Mouse (Mus musculus) CH12.LX (cell line): ENCODE measurements around the gene Pla2g1b. TPM values are rescaled to one million over a fixed set of nuclear protein-coding genes. Genes with fewer than 3 reads are reported as not detected.

Experiments
- DNase-seq: peaks from one replicate; pipeline ENCODE4 v3.0.0-alpha.2; 2013; ENCODE audit errors: extremely low read depth
- H3K27ac ChIP-seq: 2 replicates; pipeline ENCODE4 v1.5.1; 2012; ENCODE audit warnings: low read depth, mild to moderate bottlenecking, control low read depth, moderate library complexity; ENCODE audit not compliant: insufficient read depth
- H3K27me3 ChIP-seq: replicated peaks from 2 replicates; pipeline ENCODE3; 2012; ENCODE audit warnings: inconsistent platforms
- H3K36me3 ChIP-seq, 2 experiments: replicated peaks in 1 of 2; 2 replicates each; pipeline versions ENCODE3 to v1.6.1; 2012; ENCODE audit warnings: inconsistent platforms in 1 of 2, low read length in 1 of 2, mild to moderate bottlenecking in 1 of 2, mixed read lengths in 1 of 2, moderate library complexity in 1 of 2; ENCODE audit not compliant: control insufficient read depth in 1 of 2, insufficient read depth in 1 of 2
- H3K4me1 ChIP-seq, 2 experiments: 2 replicates each; pipeline ENCODE4 v1.6.1; 2012; ENCODE audit warnings: inconsistent platforms in 1 of 2, moderate library complexity in 1 of 2; ENCODE audit not compliant: insufficient read depth in 2 of 2, control insufficient read depth in 1 of 2
- H3K4me2 ChIP-seq: 2 replicates; pipeline ENCODE4 v1.6.1; 2012; ENCODE audit warnings: low read depth, mild to moderate bottlenecking, control low read depth; ENCODE audit not compliant: poor library complexity, insufficient read depth, severe bottlenecking
- H3K4me3 ChIP-seq, 3 experiments: fragments of 150-350 bp in 1 of 3; sonication (generic) in 1 of 3; replicated peaks in 1 of 3; 2 replicates each; pipeline versions ENCODE3 to v1.5.1; 2011 to 2012; ENCODE audit warnings: low read depth in 2 of 3, low read length in 2 of 3, mild to moderate bottlenecking in 2 of 3, moderate library complexity in 2 of 3, control low read depth in 1 of 3, improper control_type of control experiment in 1 of 3, inconsistent platforms in 1 of 3, mixed read lengths in 1 of 3; ENCODE audit not compliant: poor library complexity in 1 of 3
- H3K79me2 ChIP-seq: replicated peaks from 2 replicates; pipeline ENCODE4 v1.6.1; 2012; ENCODE audit warnings: mild to moderate bottlenecking, moderate library complexity; ENCODE audit not compliant: control insufficient read depth, poor library complexity, insufficient read depth, severe bottlenecking; ENCODE audit errors: extremely low read depth
- H3K9ac ChIP-seq: 2 replicates; pipeline ENCODE4 v1.6.1; 2012; ENCODE audit warnings: low read depth, mild to moderate bottlenecking, control low read depth, moderate library complexity; ENCODE audit not compliant: insufficient read depth
- H3K9me3 ChIP-seq: replicated peaks from 2 replicates; pipeline ENCODE3; 2012; ENCODE audit warnings: low read length, inconsistent platforms, mixed read lengths
- CHD1 ChIP-seq: IDR thresholded peaks from 2 replicates; pipeline ENCODE4 v1.6.1; 2012; ENCODE audit warnings: low read depth, low read length, improper control_type of control experiment, inconsistent platforms
- CHD2 ChIP-seq: IDR thresholded peaks from 2 replicates; pipeline ENCODE4 v1.6.1; 2011; ENCODE audit warnings: low read length, improper control_type of control experiment
- CTCF ChIP-seq, 2 experiments: IDR thresholded peaks in 1 of 2; conservative IDR thresholded peaks in 1 of 2; 2 replicates each; pipeline ENCODE4 v1.5.1; 2011 to 2012; ENCODE audit warnings: low read depth in 2 of 2, low read length in 2 of 2, improper control_type of control experiment in 1 of 2, inconsistent platforms in 1 of 2, mild to moderate bottlenecking in 1 of 2, moderate library complexity in 1 of 2
- EP300 ChIP-seq: IDR thresholded peaks from 2 replicates; pipeline ENCODE4 v1.6.1; 2011; ENCODE audit warnings: low read length, improper control_type of control experiment
- ETS1 ChIP-seq: conservative IDR thresholded peaks from 2 replicates; pipeline ENCODE4 v1.6.1; 2012; ENCODE audit warnings: low read depth, mild to moderate bottlenecking, inconsistent platforms, low read length, improper control_type of control experiment, moderate library complexity
- IRF4 ChIP-seq: IDR thresholded peaks from 2 replicates; pipeline ENCODE4 v1.6.1; 2014; ENCODE audit warnings: low read depth, mild to moderate bottlenecking, inconsistent platforms, low read length, improper control_type of control experiment
- MXI1 ChIP-seq: IDR thresholded peaks from 2 replicates; pipeline ENCODE4 v1.6.1; 2011; ENCODE audit warnings: mild to moderate bottlenecking, low read depth, low read length, improper control_type of control experiment
- MYC ChIP-seq: IDR thresholded peaks from 2 replicates; pipeline ENCODE4 v1.6.1; 2011; ENCODE audit warnings: low read depth, mild to moderate bottlenecking, improper control_type of control experiment, low read length
- POLR2AphosphoS2 ChIP-seq: IDR thresholded peaks from 2 replicates; pipeline ENCODE4 v1.6.1; 2011; ENCODE audit warnings: low read depth, low read length, improper control_type of control experiment
- RAD21 ChIP-seq: IDR thresholded peaks from 2 replicates; pipeline ENCODE4 v1.6.1; 2011; ENCODE audit warnings: low read depth, mild to moderate bottlenecking, low read length, improper control_type of control experiment, moderate library complexity
- SIN3A ChIP-seq: IDR thresholded peaks from 2 replicates; pipeline ENCODE4 v1.6.1; 2012; ENCODE audit warnings: low read length, improper control_type of control experiment, inconsistent platforms
- SMC3 ChIP-seq: IDR thresholded peaks from 2 replicates; pipeline ENCODE4 v1.6.1; 2011; ENCODE audit warnings: low read depth, low read length, improper control_type of control experiment
- TBP ChIP-seq: conservative IDR thresholded peaks from 2 replicates; pipeline ENCODE4 v1.6.1; 2011; ENCODE audit warnings: low read depth, low read length, improper control_type of control experiment
- ZNF384 ChIP-seq: IDR thresholded peaks from 2 replicates; pipeline ENCODE4 v1.6.1; 2012; ENCODE audit warnings: low read depth, low read length, improper control_type of control experiment, inconsistent platforms
- dilution Hi-C: fragments of 300-500 bp; cut with MboI; formaldehyde crosslinking; loops from 2 replicates; pipeline ENCODE4 v1.14.3; 2020; ENCODE audit warnings: low sequenced_read_pairs; ENCODE audit not compliant: extremely low pct_unique_long_range_greater_than_20kb, extremely low pct_ligation_motif_present
- in situ Hi-C: fragments of 300-500 bp; cut with MboI; formaldehyde crosslinking; loops from 3 replicates; pipeline ENCODE4 v1.14.3; 2019; ENCODE audit warnings: low sequenced_read_pairs, low pct_ligation_motif_present, low pct_unique_long_range_greater_than_20kb, mixed read lengths
- polyA plus RNA-seq: library from polyadenylated mRNA; unstranded; fragments of >175 nt; gene quantifications from 2 replicates; pipeline ENCODE4 v1.2.1, GENCODE M21; 2012; ENCODE audit warnings: low read depth; ENCODE audit not compliant: insufficient read length
- total RNA-seq, 2 experiments: library from RNA; depleted of rRNA; stranded (reverse); fragments of 300-350 nt in 1 of 2; fragments of >200 nt in 1 of 2; gene quantifications; 2 replicates each; pipeline ENCODE4 v1.2.3; 2012 to 2014

Pla2g1b gene
- not detected in 2 replicates for total RNA-seq (2012; rRNA removed)
- not detected in 2 replicates for total RNA-seq (2014; rRNA removed)
- not detected in 2 replicates for polyA plus RNA-seq

- Histone ChIP-seq H3K79me2 (no peaks in the 10 kb centered on the region), H3K4me2 (no peak within 1 kb of the TSS), H3K4me1 (peaks cover 0 to 8% of the 10 kb centered on the region in 2 experiments; a peak in 2 of 4 replicates), H3K27ac (no peak within 1 kb of the TSS), H3K9me3 (no peaks in the 10 kb centered on the region), H3K27me3 (peaks cover 2% of the 10 kb centered on the region), H3K36me3 (no peaks in the 10 kb centered on the region), H3K4me3 (no peak within 1 kb of the TSS), H3K9ac (no peak within 1 kb of the TSS)
- DNase-seq: peak; percentile 35
- in situ Hi-C loops (no loop called here), dilution Hi-C loops (no loop called here)
- peak; percentile 56 for TF ChIP-seq RAD21
- peak; percentile 9 to 62; a peak in 2 of 4 replicates for TF ChIP-seq CTCF (conservative IDR thresholded peaks at IDR 0.05 in 1 of 2, IDR thresholded peaks at IDR 0.05 in 1 of 2; ENCODE audit: low read depth in 2 of 2, low read length in 2 of 2)
- no peak for TF ChIP-seq ETS1
- peak; percentile 67 for TF ChIP-seq ZNF384
- peak; percentile 40; the same call in 1 of the 2 replicates for TF ChIP-seq SMC3
Measured at GRCm38 (mm10) chr5:115465642-115466420, at the start of gene Pla2g1b. Pla2g1b (plus strand) TSS chr5:115466262.

DNA sequence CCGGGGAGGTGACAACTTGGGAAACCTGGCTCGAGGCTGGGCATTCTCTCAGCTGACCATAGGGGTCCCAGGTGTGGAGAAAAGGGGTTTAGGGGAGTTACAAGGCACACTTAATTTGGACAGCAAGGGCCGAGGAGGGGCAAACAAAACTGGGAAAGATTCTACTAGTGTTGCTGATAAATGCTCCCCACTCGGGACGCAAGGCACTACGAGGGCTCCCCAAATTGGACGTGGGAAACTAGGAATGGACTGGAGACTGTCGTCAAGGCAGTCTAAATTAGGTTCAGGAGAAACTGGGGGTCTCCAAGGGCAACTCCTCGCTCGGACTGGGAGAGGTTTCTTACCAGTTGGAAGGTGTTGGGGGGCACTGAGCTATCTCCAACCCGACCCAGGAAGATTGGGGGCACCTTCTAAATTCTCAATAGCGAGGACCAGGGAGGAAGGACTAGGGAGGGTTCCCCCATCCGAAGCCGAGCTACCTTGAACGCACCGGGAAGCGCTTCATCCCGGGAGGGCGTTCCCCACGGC lies 37.2 kb upstream of the Pla2g1b start:
- peak overlapping the region; percentile 11 to 43 (median 13) for H3K4me3 ChIP-seq
- H3K27ac ChIP-seq: no peak overlapping the region
- H3K9ac ChIP-seq: no peak overlapping the region; the same call in 1 of the 2 replicates
- no peaks in the 10 kb centered on the region for H3K79me2 ChIP-seq
- in situ Hi-C loops: no loop called here
- TF ChIP-seq POLR2AphosphoS2 (no peak), IRF4 (no peak), CHD1 (no peak), MXI1 (no peak), MYC (no peak), EP300 (no peak), SIN3A (no peak), TBP (no peak), RAD21 (no peak), CHD2 (no peak)
- dilution Hi-C loops: no loop called here
- H3K4me1 ChIP-seq: peaks cover 0 to 11% of the 10 kb centered on the region in 2 experiments; a peak in 2 of 4 replicates
- peaks cover 5% of the 10 kb centered on the region for H3K27me3 ChIP-seq
- DNase-seq: no peak
- peak overlapping the region; percentile 29 for H3K4me2 ChIP-seq
- H3K36me3 ChIP-seq: peaks cover 0 to 16% of the 10 kb centered on the region in 2 experiments
- H3K9me3 ChIP-seq: no peaks in the 10 kb centered on the region
